Mouse (Mus musculus) kidney, adult 2 months (tissue): Measurements from ENCODE around the gene Gm45521. TPM values are rescaled to one million over a fixed set of nuclear protein-coding genes. Genes with fewer than 3 reads are reported as not detected.

Experiments used
- DNase-seq: peaks from one replicate; pipeline ENCODE4 v3.0.0; 2021
- H3K27ac ChIP-seq: fragments of 200-500 bp; 2 replicates; pipeline ENCODE4 v1.5.1; 2012; ENCODE audit warnings: low read depth, low read length, control low read depth, inconsistent platforms; ENCODE audit not compliant: insufficient read depth
- H3K27me3 ChIP-seq: fragments of 200-500 bp; replicated peaks from 2 replicates; pipeline ENCODE4 v1.6.1; 2012; ENCODE audit warnings: mild to moderate bottlenecking, moderate library complexity, low read length, inconsistent platforms; ENCODE audit not compliant: control insufficient read depth, insufficient read depth
- H3K36me3 ChIP-seq: fragments of 200-500 bp; 2 replicates; pipeline ENCODE4 v1.6.1; 2012; ENCODE audit warnings: mild to moderate bottlenecking, moderate library complexity, low read length, inconsistent platforms; ENCODE audit not compliant: control insufficient read depth, insufficient read depth
- H3K4me1 ChIP-seq: fragments of 200-500 bp; 2 replicates; pipeline ENCODE4 v1.6.1; 2011; ENCODE audit warnings: low read length; ENCODE audit not compliant: control insufficient read depth, insufficient read depth
- H3K4me3 ChIP-seq: fragments of 200-500 bp; 2 replicates; pipeline ENCODE4 v1.5.1; 2011; ENCODE audit warnings: mild to moderate bottlenecking, low read depth, low read length, control low read depth; ENCODE audit not compliant: insufficient read depth
- CTCF ChIP-seq: fragments of 200-500 bp; conservative IDR thresholded peaks from 2 replicates; pipeline ENCODE4 v1.5.1; 2011; ENCODE audit warnings: low read depth, mild to moderate bottlenecking, control low read depth, low read length, moderate library complexity, mixed read lengths; ENCODE audit not compliant: insufficient read depth, insufficient read length
- POLR2A ChIP-seq: fragments of 200-500 bp; IDR thresholded peaks from one replicate; pipeline ENCODE4 v1.6.1; 2011; ENCODE audit warnings: low read depth, low read length, control low read depth
- WGBS: fragments of 180-500 bp; shearing (Covaris S2); methylation state at CpG from one replicate; pipeline ENCODE4 v1.1.7; 2018; 5-methylcytosine and 5-hydroxymethylcytosine counted together
- polyA plus RNA-seq: library from polyadenylated mRNA; depleted of rRNA; stranded (reverse); fragments of >200 nt; gene quantifications from 2 replicates; pipeline ENCODE4 v1.2.3, GENCODE M21; 2012

Gene Gm45521
- polyA plus RNA-seq, 1 experiment, result not detected

DNA sequence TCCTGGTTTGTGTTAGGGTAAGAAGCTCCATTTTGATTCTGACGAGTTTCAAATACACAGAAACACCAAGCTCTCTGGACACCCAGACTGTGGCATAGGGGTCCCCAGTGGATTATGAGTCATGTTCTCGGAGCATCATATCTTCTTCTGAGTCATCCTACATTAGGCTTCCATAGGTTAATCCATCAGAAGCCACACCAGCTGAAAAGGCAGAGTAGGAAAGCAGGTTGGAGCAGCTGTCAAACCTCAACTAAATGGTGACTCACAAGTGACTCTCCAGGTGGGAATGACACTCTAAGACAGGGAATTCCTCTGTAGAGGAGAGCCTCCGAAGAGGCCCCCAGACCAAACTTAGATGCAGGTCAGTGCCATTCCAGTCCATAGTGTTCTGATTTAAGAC is 41.9 kb downstream of the Gm45521 start:
- no peaks in the 10 kb centered on the region for H3K36me3 ChIP-seq
- no peak overlapping the region for H3K4me3 ChIP-seq
- TF ChIP-seq CTCF (no peak), POLR2A (no peak)
- no peak overlapping the region for H3K27ac ChIP-seq
- H3K27me3 ChIP-seq, result no peaks in the 10 kb centered on the region
- 84% methylated on average over 3 of the region's 3 CpGs for WGBS
- DNase-seq, result no peak
- H3K4me1 ChIP-seq, result peaks cover under 1% of the 10 kb centered on the region; the same call in 1 of the 2 replicates

DNA sequence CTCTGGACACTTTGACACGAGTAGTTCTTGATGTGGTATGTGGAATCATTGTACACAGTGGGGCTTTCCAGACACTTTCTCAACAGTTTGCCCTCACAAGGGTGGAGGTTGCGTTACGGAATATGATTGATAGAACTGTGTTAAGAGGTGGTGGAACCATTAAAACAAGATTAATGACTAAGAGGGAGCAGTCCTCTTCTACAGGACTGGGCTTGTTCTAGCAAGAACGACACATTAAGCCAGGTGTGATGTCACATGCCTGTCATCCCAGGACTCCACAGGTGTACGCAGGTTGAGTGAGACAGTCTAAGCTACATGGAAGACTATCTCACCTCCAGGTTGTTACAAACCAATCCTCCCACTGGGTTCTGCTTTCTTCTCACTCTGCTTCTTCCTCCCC is 42.3 kb downstream of the Gm45521 start:
- WGBS, result 86% methylated on average over 5 of the region's 5 CpGs
- Histone ChIP-seq H3K4me3 (no peak overlapping the region), H3K36me3 (no peaks in the 10 kb centered on the region), H3K27me3 (no peaks in the 10 kb centered on the region), H3K4me1 (peaks cover 4% of the 10 kb centered on the region; the same call in 1 of the 2 replicates), H3K27ac (no peak overlapping the region)
- TF ChIP-seq POLR2A (no peak), CTCF (no peak)
- DNase-seq, result no peak

DNA sequence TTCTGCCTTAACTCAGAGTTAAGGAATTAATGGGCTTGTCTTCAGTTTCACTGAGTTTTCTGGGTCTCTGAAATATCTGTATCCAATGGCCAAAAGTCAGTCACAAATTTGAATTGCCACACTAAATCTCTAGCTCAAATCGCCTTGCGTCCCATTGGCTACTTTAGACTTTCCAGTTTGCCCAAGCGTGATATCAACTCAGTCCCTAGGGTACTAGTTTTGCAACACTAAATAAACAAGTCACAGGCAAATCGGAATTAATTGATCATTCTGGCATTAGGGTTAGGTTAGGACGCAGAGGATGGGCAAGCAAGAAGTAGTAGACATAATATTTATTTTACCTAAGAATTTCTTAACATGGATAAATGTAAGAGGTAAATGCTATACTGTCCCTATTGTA is 43.2 kb downstream of the Gm45521 start:
- 88% methylated on average over 5 of the region's 5 CpGs for WGBS
- peaks cover 4% of the 10 kb centered on the region; the same call in 1 of the 2 replicates for H3K4me1 ChIP-seq
- H3K27ac ChIP-seq, result no peak overlapping the region
- no peak overlapping the region for H3K4me3 ChIP-seq
- no peaks in the 10 kb centered on the region for H3K36me3 ChIP-seq
- no peaks in the 10 kb centered on the region for H3K27me3 ChIP-seq
- no peak for DNase-seq
- TF ChIP-seq CTCF (no peak), POLR2A (no peak)

DNA sequence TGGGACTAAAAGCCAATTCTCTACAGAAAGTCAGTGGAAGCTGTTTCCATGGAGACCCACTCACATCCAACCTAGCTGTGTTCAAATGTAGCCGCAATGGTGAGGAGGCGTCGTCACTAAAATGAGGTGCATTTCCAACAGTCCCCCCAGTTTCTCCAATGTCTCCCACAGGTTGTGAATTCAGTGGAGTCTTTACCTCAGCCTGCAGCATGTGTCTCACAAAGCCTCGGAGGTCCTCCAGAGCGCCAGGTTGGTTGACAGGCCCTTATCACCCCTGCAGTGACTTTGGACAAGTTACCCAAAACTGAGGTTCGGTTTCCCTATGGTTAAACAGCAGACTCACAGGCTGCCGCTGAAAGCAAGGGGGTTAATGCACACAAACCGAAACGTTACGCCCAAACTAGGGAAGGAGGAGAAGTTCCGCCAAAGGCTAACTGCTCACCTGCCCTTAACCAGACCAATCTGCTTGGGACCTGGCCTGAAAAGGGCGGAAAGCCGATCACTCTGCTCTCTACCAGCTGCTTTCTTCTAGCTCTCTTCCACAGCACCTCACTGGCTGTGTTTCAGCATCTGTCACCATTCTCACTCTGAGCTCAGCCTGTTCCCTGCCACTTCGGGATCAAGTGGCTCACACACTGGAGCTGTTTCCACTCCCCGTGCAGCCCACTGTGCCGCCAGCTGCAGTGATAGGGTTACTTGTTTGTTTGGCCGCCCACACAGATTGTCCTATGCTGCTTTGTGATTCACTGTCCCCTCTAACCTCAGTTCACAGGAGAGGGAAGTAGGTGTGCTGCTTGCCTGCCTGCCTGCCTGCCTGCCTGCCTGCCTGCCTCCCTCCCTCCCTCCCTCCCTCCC is 44.0 kb downstream of the Gm45521 start:
- H3K36me3 ChIP-seq, result no peaks in the 10 kb centered on the region
- no peaks in the 10 kb centered on the region for H3K27me3 ChIP-seq
- no peak overlapping the region for H3K4me3 ChIP-seq
- no peak for DNase-seq
- no peak for TF ChIP-seq CTCF
- no peak for TF ChIP-seq POLR2A
- H3K4me1 ChIP-seq, result peaks cover 4% of the 10 kb centered on the region; the same call in 1 of the 2 replicates
- no peak overlapping the region for H3K27ac ChIP-seq
- WGBS, result 46% methylated on average over 17 of the region's 17 CpGs

DNA sequence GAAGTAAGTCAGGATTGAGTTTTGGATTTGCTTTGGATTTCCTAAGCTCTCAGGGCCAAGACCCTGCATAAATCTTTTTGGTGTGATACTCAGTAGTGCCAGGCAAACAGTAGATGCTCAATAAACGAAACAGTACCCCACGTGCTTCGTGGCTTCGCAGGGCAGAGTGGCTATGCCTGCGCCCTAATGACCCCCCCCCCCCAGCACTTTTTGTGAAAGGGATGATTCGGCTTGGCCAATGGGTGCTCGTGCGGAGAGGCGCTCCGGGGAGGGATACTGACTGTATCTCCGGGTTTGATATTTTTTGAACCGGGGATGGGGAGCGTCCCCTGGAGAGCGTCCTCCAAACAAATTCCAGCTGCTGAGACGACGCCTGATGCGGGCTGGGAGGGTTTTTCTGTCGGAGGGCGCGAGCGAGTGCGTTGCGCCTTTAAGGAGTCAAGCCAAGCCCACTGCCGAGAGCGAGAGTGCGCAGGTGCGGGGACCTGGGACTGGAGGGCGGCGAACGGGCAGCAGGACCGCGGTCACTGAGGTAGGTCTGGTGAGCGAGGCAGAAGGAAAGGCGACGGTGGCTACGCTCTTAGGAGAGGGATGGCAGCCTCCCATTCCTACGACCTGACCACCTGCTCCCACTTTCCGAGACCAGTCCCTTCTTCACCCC is 45.5 kb downstream of the Gm45521 start, which contains the start of gene Abhd6:
Gene Abhd6 (plus strand): TSS at position 471 of the 661 bp plus-strand sequence.
- Histone ChIP-seq H3K27me3 (no peaks in the 10 kb centered on the region), H3K4me1 (peaks cover 4% of the 10 kb centered on the region; the same call in 1 of the 2 replicates), H3K4me3 (peak within 1 kb of the TSS; percentile 75), H3K36me3 (no peaks in the 10 kb centered on the region), H3K27ac (peak within 1 kb of the TSS; percentile 14; the same call in 1 of the 2 replicates)
- 1% methylated on average over 38 of the region's 38 CpGs for WGBS
- TF ChIP-seq CTCF (no peak), POLR2A (peak; percentile 68)
- peak; percentile 90 for DNase-seq

DNA sequence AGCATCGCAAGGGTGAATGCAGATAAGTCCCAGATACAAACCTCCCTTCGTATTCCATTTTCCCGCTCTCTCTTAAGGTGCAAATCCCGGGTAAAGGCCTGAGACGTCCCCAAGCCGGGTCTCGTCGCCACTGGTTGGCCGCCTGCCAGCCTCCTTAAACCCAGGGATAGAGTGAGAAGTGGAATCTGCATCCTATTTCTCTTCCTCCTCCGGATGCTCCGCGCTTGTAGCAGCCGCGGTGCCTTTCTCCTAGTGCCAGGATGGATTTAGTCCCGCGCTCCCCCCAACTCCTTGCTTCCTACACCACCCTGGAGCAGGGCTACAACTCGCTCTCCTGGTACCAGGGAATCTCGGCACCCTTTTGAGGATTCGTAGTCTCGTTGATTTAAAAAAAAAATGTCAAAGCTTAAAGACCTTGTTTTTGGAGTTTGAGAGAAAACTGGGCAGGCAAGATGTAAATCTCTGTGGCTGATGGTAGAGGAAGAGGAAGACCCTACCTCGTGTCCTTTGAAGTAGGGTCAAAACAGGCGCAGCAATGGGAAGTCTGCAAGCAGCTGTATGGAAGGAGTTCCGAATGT is 46.1 kb downstream of the Gm45521 start:
- peak; percentile 53 for DNase-seq
- no peaks in the 10 kb centered on the region for H3K36me3 ChIP-seq
- no peak for TF ChIP-seq CTCF
- TF ChIP-seq POLR2A, result no peak
- 1% methylated on average over 23 of the region's 23 CpGs for WGBS
- peak overlapping the region; percentile 75 for H3K4me3 ChIP-seq
- peaks cover 4% of the 10 kb centered on the region; the same call in 1 of the 2 replicates for H3K4me1 ChIP-seq
- no peaks in the 10 kb centered on the region for H3K27me3 ChIP-seq
- peak overlapping the region; percentile 14; the same call in 1 of the 2 replicates for H3K27ac ChIP-seq
